Mouse (Mus musculus) heart, postnatal 10 days (tissue): ENCODE measurements around the gene Cnr2. TPM values are rescaled to one million over a fixed set of nuclear protein-coding genes. Genes with fewer than 3 reads are reported as not detected.

ENCODE experiments used
- DNase-seq, 2 experiments: peaks; one replicate each; pipeline ENCODE4 v3.0.0; 2021
- intact Hi-C: fragments of 180-260 bp; cut with DNase I; formaldehyde crosslinking; loops from one replicate; pipeline ENCODE4 v1.15.1; 2025
- total RNA-seq, 2 experiments: library from RNA; stranded (reverse); gene quantifications; 2 replicates each; pipeline ENCODE4 v1.2.3; 2021

Gene Cnr2
- total RNA-seq, 2 experiments from 2014 or later: 0.77 to 0.94 TPM

- no peak for DNase-seq
- intact Hi-C loops: no loop called here
These were observed 4.8 kb downstream of the Cnr2 start for GRCm38 (mm10) chr4:135900008-135900407.

- no peak for DNase-seq
- intact Hi-C loops: no loop called here
These were observed 7.5 kb downstream of the Cnr2 start for GRCm38 (mm10) chr4:135902606-135903242.

- DNase-seq: no peak
- intact Hi-C loops: no loop called here
These were observed 9.6 kb downstream of the Cnr2 start for GRCm38 (mm10) chr4:135904810-135905209.

GRCm38 (mm10) chr4:135906633-135907032 is 11.4 kb downstream of the Cnr2 start:
- DNase-seq: no peak
- intact Hi-C loops: no loop called here

DNA sequence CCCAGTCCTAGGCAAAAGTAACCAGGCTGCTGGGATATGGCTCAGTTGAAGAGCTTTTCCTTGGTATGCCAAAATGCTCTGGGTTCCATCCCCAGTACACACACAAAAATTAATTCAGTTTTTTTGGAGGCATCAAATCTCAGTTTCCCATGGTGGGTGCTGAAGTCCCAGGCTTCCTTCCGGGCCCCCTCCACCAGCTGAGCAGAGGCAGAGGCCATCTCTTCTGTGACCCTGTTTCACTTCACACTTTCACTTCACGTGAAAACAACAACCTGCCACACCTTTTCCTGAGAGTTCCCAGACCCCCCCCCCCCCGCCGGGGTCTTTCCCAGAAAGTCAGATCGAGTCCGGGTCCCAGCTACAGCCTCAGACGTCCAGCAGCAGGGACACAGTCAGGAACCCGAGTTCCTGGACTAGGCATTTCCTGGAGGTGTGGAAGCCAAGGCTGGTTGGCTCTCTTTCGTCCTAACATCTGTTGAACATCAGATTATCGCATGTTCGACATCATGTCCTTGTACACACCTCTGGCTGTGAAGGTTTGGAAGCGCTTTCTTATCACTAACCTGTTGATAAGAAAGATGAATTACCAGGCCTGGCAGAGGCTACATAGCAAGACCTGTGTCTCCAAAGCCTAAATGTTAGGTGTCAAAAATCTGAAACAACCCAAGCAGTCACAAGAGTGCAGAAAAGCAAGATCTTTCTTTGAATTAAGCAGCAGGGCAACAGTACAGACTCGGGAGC is 14.3 kb downstream of the Cnr2 start:
- no peak for DNase-seq
- intact Hi-C loops: no loop called here

- DNase-seq: no peak
- intact Hi-C loops: no loop called here
These were observed 16.3 kb downstream of the Cnr2 start for GRCm38 (mm10) chr4:135911531-135911930.

- intact Hi-C loops: no loop called here
- DNase-seq: no peak
These were observed 17.0 kb downstream of the Cnr2 start for GRCm38 (mm10) chr4:135912164-135912563.

GRCm38 (mm10) chr4:135912835-135913234 is 17.6 kb downstream of the Cnr2 start:
- no peak for DNase-seq
- intact Hi-C loops: no loop called here

GRCm38 (mm10) chr4:135913433-135913832 is 18.2 kb downstream of the Cnr2 start:
- no peak for DNase-seq
- intact Hi-C loops: no loop called here

DNA sequence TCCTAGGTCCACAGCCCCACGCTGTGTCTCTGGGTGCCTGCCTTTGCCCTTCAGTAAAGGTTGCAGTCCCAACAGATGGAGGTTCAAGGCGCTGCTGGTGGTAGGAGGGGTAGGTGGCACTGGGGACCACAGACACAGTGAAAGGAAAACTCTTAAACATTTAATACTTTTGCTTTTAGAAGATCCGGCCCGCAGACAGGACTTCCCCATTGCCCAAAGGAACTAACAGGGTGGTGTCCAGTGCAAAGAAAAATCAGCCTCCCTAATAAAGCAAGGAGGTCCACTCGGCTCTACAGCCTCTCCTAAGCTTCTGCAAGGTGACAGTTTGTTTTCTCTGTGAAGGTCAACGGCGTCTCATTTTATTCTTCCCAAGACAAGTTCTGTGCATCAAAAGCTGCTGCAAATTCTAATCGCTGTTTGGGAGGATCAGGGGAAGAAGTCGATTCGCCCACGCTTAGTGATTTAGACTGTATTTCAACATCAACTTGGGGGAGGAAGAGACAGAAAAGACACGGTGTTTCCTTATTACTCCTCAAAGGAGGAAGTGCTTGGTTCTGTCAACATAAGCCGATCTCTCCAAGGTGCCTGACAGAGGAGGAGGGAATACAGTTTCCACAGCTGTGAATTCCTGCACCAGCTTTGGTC is 23.6 kb downstream of the Cnr2 start:
- peak in 1 of 2 experiments; percentile 17 for DNase-seq
- intact Hi-C loops: no loop called here

GRCm38 (mm10) chr4:135919280-135919639 is 24.1 kb downstream of the Cnr2 start:
- intact Hi-C loops: no loop called here

DNA sequence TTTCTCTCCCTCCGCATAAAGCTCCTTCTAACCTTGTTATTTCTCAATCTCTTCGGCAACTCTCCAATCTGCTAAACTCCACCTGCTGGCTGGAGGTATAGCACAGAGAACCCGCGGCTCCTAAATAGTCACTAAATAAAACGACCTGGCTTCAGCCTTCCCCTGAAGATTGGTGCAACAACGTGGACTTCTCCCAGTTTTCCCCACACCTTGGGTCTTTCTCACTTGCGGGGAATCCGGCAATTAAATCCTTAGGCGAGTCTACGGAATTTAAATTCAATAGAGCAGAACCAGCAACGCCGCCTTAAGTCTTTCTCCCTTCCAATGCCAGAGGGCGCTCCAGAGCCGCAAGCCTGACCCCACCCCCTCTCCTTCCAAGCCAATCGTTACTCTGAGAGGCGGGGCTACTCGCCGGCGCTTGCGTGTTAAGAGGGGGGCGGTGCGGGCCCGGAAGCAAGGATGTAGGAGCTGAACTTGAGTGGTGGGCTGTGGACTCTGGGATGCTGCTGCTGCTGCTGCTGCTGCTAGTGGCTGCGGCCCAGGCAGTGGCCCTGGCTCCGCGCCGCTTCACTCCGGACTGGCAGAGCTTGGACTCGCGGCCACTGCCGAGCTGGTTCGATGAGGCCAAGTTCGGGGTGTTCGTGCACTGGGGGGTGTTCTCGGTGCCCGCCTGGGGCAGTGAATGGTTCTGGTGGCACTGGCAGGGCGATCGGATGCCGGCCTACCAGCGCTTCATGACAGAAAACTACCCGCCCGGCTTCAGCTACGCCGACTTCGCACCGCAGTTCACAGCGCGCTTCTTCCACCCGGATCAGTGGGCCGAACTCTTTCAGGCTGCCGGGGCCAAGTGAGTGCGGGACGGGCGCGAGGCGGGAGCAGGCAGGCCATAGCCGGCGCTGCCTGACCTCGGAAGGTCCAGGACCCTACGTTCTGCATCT is 25.4 kb downstream of the Cnr2 start, which contains the start of gene Fuca1:
TSS of gene Fuca1 (plus strand) at position 432 of the 938 bp plus-strand sequence.
- intact Hi-C loops: loop anchor here (2.0 to 5.0 kb wide), 2 partner anchors 30 to 118 kb away; no protein-coding TSS in a partner anchor
- peak; percentile 97 to 98 for DNase-seq

More at GRCm38 (mm10) chr4:135919280-135919639, 24.1 kb downstream of the Cnr2 start:
- no peak for DNase-seq

DNA sequence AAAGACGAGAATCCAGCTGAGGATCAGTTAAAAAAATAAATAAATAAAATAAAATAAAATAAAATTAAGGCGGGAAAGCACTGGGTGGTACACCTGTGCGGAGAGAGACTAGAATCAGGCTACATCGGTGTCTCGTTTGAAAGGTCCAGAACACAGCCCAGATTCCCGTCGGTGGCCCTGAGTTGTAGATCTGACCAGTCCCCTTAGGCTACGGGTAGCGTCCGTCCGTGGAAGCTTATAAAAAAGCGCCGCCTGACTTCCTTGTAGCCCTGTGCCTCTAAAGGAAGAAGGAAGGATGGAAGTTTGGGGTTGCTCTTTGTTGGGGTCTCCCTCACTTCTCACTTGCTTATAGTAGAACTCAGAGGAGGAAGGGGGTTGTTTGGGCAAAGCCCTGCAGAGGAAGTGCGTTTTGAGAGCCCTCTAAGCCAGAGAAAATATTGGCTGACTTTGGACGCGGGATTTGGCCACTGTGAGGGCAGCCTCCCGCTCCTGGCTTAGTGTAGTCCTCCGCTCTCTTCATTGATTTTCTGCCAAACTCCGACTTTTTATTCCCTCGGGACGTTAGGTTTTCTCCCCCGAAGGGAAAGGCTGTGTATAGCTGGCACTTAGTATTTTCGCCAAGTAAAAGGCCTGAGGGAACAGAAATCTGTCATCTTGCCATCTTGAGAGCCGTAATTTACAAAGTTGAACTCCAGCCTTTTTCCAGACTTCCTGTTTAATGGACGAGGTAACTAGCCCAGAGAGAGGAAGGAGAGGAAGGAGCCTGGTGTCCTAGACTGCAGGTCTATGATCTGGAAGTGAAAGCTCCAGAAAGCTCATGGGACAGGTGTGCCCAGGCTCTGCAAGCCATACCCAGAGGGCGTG is 26.3 kb downstream of the Cnr2 start:
- peak; percentile 47 to 55 for DNase-seq
- intact Hi-C loops: loop anchor here (2.0 to 5.0 kb wide), 2 partner anchors 31 to 119 kb away; no protein-coding TSS in a partner anchor

DNA sequence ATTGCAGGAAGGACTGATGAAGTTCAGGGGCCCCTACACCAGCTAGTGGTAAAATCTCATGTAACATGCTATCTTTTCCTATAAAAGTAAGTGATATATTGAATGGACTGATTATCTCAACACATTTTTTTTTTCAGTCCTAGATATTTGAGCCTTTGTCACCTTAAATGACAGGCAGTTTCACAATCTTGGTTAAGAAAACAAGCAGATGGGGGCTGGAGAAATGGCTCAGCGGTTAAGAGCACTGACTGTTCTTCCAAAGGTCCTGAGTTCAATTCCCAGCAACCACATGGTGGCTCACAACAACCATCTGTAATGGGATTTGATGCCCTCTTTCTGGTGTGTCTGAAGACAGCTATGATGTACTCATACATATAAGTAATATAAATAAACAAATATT is 27.0 kb downstream of the Cnr2 start:
- DNase-seq: no peak
- intact Hi-C loops: loop anchor here (5.0 kb wide), 1 partner anchor 120 kb away; no protein-coding TSS in a partner anchor

- intact Hi-C loops: loop anchor here (5.0 kb wide), 1 partner anchor 122 kb away; no protein-coding TSS in a partner anchor
- DNase-seq: no peak
These were observed 29.2 kb downstream of the Cnr2 start for GRCm38 (mm10) chr4:135924418-135924817.

- intact Hi-C loops: no loop called here
These were observed 30.1 kb downstream of the Cnr2 start for GRCm38 (mm10) chr4:135925341-135925740.

GRCm38 (mm10) chr4:135926195-135926808 is 31.1 kb downstream of the Cnr2 start:
- DNase-seq: no peak
- intact Hi-C loops: no loop called here

More at GRCm38 (mm10) chr4:135925341-135925740, 30.1 kb downstream of the Cnr2 start:
- no peak for DNase-seq

DNA sequence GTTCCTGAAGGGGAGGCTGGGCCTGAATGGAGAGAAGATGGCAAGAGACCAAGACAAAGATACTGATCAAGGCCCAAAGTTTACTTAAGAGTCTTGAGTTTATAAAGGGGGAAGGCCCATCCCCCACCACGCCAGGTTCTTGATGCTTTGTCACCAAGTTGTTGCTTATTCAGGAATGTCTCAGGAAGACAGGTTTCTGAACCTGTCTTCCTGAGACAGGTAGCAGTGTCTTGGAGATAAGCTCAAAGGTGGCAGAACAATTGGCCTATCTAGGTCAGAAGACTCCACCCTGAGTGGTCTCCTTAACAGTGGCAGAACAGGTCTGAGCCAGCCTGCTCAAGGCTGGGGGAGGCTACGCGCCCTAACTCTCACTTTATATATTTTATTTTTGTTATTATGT is 31.7 kb downstream of the Cnr2 start:
- no peak for DNase-seq
- intact Hi-C loops: no loop called here

DNA sequence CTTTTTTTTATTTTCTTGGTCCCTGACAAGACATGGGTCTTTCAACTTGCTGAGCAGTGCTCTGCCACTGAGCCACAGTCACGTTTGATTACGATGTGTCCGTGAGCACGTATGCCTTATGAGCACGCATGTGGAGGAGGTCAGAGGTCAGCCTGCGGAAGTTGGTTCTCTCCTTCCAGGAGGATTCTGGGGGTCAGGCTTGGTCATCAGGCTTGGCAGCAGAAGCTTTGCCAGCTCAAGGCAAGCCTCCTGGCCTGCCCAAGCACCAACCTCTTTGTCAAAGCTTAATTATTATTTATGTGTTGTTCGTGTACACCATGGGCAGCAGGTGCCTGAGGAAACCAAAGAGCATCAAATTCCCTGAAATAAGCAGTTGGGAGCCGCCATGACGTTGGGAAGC is 33.2 kb downstream of the Cnr2 start:
- DNase-seq: no peak
- intact Hi-C loops: no loop called here
